Mouse (Mus musculus) forebrain, embryonic 16.5 days (tissue): ENCODE data around the gene Erh. TPM values are rescaled to one million over a fixed set of nuclear protein-coding genes. Genes with fewer than 3 reads are reported as not detected.

Experiments used
- ATAC-seq: fragments of 200-750 bp; cut with Nextera tagmentation; 2 replicates; pipeline ENCODE4 v1.8.0; 2017; ENCODE audit warnings: mild to moderate bottlenecking, moderate library complexity
- H3K27ac ChIP-seq: fragments of 300-500 bp; sonication (generic); 2 replicates; pipeline ENCODE4 v1.5.1; 2014; ENCODE audit warnings: low read length, control low read depth
- H3K27me3 ChIP-seq: fragments of 300-500 bp; sonication (generic); replicated peaks from 2 replicates; pipeline ENCODE4 v1.6.1; 2014; ENCODE audit warnings: low read length; ENCODE audit not compliant: control insufficient read depth, insufficient read depth
- H3K36me3 ChIP-seq: fragments of 300-500 bp; sonication (generic); 2 replicates; pipeline ENCODE4 v1.6.1; 2014; ENCODE audit not compliant: control insufficient read depth, insufficient read depth
- H3K4me1 ChIP-seq: fragments of 300-500 bp; sonication (generic); replicated peaks from 2 replicates; pipeline ENCODE4 v1.6.1; 2014; ENCODE audit warnings: low read length; ENCODE audit not compliant: control insufficient read depth, insufficient read depth
- H3K4me2 ChIP-seq: fragments of 300-500 bp; sonication (generic); 2 replicates; pipeline ENCODE4 v1.6.1; 2014; ENCODE audit warnings: mild to moderate bottlenecking, low read length, control low read depth
- H3K4me3 ChIP-seq: fragments of 300-500 bp; sonication (generic); replicated peaks from 2 replicates; pipeline ENCODE4 v1.5.1; 2014; ENCODE audit warnings: mild to moderate bottlenecking, low read length, control low read depth
- H3K9ac ChIP-seq: fragments of 300-500 bp; sonication (generic); replicated peaks from 2 replicates; pipeline ENCODE4 v1.6.1; 2014; ENCODE audit warnings: low read depth, low read length, control low read depth
- H3K9me3 ChIP-seq: fragments of 300-500 bp; sonication (generic); 2 replicates; pipeline ENCODE4 v1.6.1; 2016; ENCODE audit warnings: low read length; ENCODE audit not compliant: control insufficient read depth
- WGBS: fragments of 180-500 bp; shearing (Covaris S2); extraction: QIAGEN DNeasy Blood & Tissue Kit; methylation state at CpG from one replicate; pipeline ENCODE4 v1.1.7; 2014; 5-methylcytosine and 5-hydroxymethylcytosine counted together
- polyA plus RNA-seq: library from polyadenylated mRNA; unstranded; fragments of >200 nt; fragmentation: Nextera tagmentation; extraction: Ambion mirVana; gene quantifications from 2 replicates; pipeline ENCODE4 v1.2.1, GENCODE M21; 2015

Gene Erh
- polyA plus RNA-seq, 1 experiment from 2014 or later = 335 TPM

DNA sequence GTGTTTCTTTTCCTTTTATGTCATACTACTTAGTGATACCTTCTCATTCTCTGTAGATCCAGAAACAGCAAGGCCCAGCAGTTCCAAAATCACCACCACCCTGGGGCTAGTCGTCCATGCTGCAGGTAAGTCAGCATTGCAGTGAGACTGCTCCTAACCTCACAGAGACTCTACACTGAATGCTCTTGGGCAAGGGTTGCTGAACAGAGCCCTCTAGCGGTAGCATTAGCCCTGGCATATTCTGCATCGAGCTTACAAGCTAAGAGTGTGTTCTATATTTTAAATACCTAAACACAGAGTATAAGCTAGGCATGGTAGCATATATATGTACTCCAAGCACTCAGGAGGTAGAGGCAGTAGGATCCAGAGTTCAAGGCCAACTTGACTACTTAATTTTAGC lies 29.0 kb upstream of the Erh start:
- no peak overlapping the region for H3K4me3 ChIP-seq
- H3K4me2 ChIP-seq = no peak overlapping the region
- no peak overlapping the region for H3K9ac ChIP-seq
- 17% methylated on average over 3 of the region's 3 CpGs for WGBS
- H3K36me3 ChIP-seq = peaks cover 18% of the 10 kb centered on the region
- peak; percentile 12; the same call in 1 of the 2 replicates for ATAC-seq
- no peaks in the 10 kb centered on the region for H3K27me3 ChIP-seq
- no peaks in the 10 kb centered on the region for H3K4me1 ChIP-seq
- H3K27ac ChIP-seq = no peak overlapping the region
- no peaks in the 10 kb centered on the region for H3K9me3 ChIP-seq

DNA sequence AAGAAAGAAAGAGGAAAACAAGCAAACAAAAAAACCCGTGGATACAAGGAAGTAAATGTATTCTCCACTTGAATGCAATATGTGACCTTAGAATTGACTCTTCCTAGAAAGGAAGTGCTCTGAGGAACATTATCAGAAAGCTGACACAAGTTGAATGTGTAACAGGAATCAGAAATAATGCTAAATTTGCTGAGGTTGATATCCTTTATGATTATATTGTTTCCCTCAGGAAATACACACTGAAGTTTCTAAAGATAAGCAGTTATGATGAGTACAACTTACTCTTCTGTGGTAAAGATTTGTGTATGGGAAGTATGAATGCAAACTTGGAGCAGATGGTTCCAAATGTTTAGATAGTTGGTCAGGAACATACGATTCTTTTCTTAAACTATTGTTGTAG lies 24.2 kb upstream of the Erh start:
- WGBS = 86% methylated on average over 2 of the region's 2 CpGs
- ATAC-seq = no peak
- no peak overlapping the region for H3K27ac ChIP-seq

DNA sequence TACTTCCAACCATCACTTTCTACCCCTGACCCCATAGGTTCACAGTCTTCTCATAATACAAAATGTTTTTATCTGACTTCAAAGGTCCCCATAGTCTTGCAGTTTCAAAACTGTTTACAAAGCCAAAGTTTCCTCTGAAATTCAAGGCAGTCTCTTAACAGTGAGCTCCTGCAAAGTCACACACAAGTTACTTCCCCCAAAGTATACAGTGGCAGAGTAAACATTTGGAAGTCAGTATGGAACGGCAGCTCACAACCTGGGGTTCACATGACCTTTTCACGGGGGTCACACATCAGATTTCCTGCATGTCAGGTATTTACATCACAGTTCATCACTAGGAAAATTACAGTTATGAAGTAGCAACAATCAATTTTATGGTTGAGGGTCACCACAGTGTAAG lies 19.8 kb upstream of the Erh start:
- Histone ChIP-seq H3K4me2 (no peak overlapping the region), H3K9ac (no peak overlapping the region), H3K27me3 (no peaks in the 10 kb centered on the region), H3K36me3 (peaks cover 8% of the 10 kb centered on the region), H3K27ac (no peak overlapping the region), H3K9me3 (no peaks in the 10 kb centered on the region), H3K4me1 (0 out of 2 replicates have a peak, but pooled peaks cover 2% of the 10 kb centered on the region), H3K4me3 (no peak overlapping the region)
- 95% methylated on average over 2 of the region's 2 CpGs for WGBS
- no peak for ATAC-seq

More for the DNA sequence above, 24.2 kb upstream of the Erh start:
- no peak overlapping the region for H3K4me2 ChIP-seq
- no peak overlapping the region for H3K9ac ChIP-seq
- peaks cover 7% of the 10 kb centered on the region for H3K36me3 ChIP-seq
- no peaks in the 10 kb centered on the region for H3K9me3 ChIP-seq
- no peak overlapping the region for H3K4me3 ChIP-seq
- H3K4me1 ChIP-seq = no peaks in the 10 kb centered on the region
- H3K27me3 ChIP-seq = no peaks in the 10 kb centered on the region

DNA sequence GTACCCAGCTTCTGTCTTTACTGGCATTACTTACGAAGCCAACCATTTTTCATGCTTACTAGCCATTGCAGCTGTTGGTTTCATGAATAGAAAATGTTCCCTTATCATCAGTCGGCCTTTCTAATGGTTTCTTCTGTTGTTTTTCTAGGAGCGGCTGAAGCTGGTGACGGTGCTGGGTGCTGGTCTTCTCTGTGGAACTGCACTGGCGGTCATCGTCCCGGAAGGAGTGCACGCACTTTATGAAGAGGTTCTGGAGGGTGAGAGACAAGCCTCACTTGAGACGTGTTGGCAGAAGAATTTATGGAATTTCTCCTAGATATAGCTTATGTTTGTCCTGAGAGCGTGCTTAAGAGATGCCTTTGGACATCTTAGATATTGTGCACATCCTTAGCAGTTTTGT lies 18.2 kb upstream of the Erh start:
- no peaks in the 10 kb centered on the region for H3K9me3 ChIP-seq
- no peaks in the 10 kb centered on the region for H3K27me3 ChIP-seq
- peaks cover 5% of the 10 kb centered on the region; the same call in 1 of the 2 replicates for H3K4me1 ChIP-seq
- no peak overlapping the region for H3K4me2 ChIP-seq
- 96% methylated on average over 10 of the region's 10 CpGs for WGBS
- no peak for ATAC-seq
- no peak overlapping the region for H3K9ac ChIP-seq
- H3K27ac ChIP-seq = no peak overlapping the region
- H3K36me3 ChIP-seq = peaks cover 8% of the 10 kb centered on the region
- no peak overlapping the region for H3K4me3 ChIP-seq

DNA sequence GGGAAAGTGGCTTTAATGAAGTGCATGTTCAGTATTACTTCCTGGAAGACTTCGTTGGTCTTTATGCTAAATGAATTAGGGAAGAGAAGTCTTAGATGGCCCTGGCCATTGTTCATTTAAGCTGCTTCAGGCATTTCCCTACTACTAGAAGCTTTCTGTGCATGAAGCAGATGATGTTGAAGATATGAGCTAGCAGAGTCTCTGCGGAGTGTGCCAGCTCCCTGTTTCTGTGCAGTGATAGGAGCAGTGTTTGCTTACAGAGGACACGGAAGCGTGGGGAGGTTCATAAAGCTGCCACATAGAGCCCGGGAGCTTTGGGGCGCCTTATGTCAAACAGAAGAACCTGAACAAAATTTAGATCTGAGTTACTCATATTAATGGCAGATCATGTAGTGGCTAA lies 14.5 kb upstream of the Erh start:
- 74% methylated on average over 6 of the region's 6 CpGs for WGBS
- Histone ChIP-seq H3K4me2 (no peak overlapping the region), H3K27ac (peak overlapping the region; percentile 28; the same call in 1 of the 2 replicates), H3K4me3 (no peak overlapping the region), H3K27me3 (no peaks in the 10 kb centered on the region), H3K9me3 (no peaks in the 10 kb centered on the region), H3K9ac (no peak overlapping the region), H3K4me1 (peaks cover 5% of the 10 kb centered on the region; the same call in 1 of the 2 replicates), H3K36me3 (peaks cover 7% of the 10 kb centered on the region)
- ATAC-seq = no peak

DNA sequence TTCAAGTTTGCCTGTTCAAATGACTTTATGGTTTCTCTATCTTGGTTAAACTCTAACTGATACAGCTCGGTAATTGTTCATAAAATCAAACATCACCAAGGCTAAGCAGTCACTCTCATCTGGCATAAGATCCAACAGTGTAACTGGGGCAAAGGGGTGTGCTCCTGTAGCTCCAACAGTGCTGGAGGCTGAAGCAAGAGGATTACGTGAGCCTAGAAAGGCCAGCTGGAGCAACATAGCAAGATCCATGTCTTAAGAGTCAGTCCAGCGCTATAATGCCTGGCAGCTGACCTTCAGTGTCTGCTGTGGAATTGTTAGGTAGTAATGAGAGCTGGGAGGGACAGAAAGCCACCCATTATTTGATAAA lies 10.5 kb upstream of the Erh start:
- H3K4me3 ChIP-seq = no peak overlapping the region
- ATAC-seq = no peak
- H3K9me3 ChIP-seq = no peaks in the 10 kb centered on the region
- H3K9ac ChIP-seq = no peak overlapping the region
- WGBS = 87% methylated on average over 3 of the region's 3 CpGs
- H3K27me3 ChIP-seq = no peaks in the 10 kb centered on the region
- H3K36me3 ChIP-seq = no peaks in the 10 kb centered on the region
- no peak overlapping the region for H3K4me2 ChIP-seq
- H3K27ac ChIP-seq = no peak overlapping the region
- H3K4me1 ChIP-seq = peaks cover 5% of the 10 kb centered on the region; the same call in 1 of the 2 replicates

DNA sequence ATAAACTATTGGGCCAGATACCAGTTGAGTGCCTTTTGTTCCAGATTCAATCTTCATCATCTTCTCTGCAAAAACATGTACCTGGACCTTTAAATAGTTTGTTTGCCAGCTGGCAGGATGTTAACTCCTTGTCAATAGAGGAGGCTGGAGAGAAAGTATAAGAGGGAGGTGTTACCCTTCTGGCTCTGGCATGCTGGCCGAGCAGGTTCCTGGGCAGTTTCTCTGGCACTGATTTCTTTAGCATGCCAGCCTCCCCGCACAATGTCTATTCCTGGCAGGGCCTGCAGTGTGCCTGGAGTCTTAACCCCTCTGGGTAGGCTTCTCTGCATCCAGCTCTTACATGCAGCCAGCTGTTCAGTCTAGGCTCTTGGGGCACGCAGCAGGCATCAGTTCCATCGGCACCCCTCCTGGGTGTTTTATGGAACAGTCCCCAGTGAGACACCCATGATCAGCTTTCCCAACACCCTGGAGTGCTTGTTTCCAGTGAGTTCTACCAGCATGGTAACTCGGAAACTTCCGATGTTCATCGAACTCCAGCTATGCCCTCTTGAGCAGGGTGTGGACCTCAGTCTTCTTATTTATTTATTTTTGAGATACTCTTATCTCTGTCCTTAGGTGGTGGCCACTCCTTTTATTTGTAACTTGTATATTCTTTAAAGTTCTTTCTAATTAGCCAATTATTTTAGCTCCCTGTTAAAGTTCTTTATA lies 10.0 kb upstream of the Erh start:
- Histone ChIP-seq H3K9ac (no peak overlapping the region), H3K4me2 (no peak overlapping the region), H3K4me3 (no peak overlapping the region), H3K27ac (no peak overlapping the region), H3K9me3 (no peaks in the 10 kb centered on the region), H3K36me3 (no peaks in the 10 kb centered on the region), H3K4me1 (peaks cover 3% of the 10 kb centered on the region; the same call in 1 of the 2 replicates), H3K27me3 (no peaks in the 10 kb centered on the region)
- 80% methylated on average over 7 of the region's 7 CpGs for WGBS
- ATAC-seq = no peak

DNA sequence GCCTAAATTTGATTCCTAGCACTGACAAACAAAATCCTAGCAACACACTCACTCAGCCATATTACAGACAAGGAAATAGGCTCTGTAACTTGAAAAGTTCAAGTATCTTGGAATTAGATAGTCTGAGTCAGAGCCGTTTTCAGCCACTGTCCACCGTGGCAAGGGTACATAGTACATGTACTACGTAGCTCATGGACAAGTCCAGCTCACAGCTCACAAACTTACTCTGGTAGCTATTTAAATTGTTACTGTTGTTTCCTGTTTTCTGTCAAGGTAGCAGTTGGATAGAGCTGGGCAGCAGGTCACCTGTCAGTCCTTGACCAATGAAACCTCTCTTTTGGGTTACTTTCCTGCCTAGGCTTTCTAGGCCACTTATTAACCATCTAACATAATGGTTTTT lies 2.2 kb upstream of the Erh start:
- no peak overlapping the region for H3K4me3 ChIP-seq
- H3K27me3 ChIP-seq = no peaks in the 10 kb centered on the region
- H3K36me3 ChIP-seq = no peaks in the 10 kb centered on the region
- no peak overlapping the region for H3K27ac ChIP-seq
- H3K4me2 ChIP-seq = peak overlapping the region; percentile 93
- peaks cover 41% of the 10 kb centered on the region for H3K4me1 ChIP-seq
- H3K9ac ChIP-seq = no peak overlapping the region
- WGBS = 94% methylated on average over 3 of the region's 3 CpGs
- H3K9me3 ChIP-seq = no peaks in the 10 kb centered on the region
- ATAC-seq = no peak

DNA sequence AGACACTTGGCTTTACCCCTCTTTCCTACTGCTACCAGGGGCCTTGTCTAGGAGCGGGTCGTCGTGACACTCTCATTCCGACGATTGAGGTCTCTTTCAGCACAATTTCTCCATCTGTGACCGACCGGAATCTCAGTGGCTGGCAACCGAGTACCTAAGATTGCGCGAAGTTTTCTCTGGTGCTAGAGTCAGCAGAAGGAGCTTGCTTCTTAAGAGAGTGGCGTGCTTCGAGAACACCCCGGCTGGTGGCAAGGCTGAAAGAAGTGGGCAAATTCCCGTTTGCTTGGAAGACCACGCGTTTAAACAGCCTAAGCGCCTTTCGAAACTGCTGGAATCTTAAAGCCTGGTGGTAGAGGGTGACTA lies 346 bp upstream of the Erh start:
- Histone ChIP-seq H3K9me3 (no peaks in the 10 kb centered on the region), H3K27me3 (no peaks in the 10 kb centered on the region), H3K4me1 (peaks cover 41% of the 10 kb centered on the region), H3K4me2 (peak overlapping the region; percentile 93), H3K27ac (no peak overlapping the region), H3K9ac (peak overlapping the region; percentile 65), H3K36me3 (peaks cover 12% of the 10 kb centered on the region), H3K4me3 (peak overlapping the region; percentile 99)
- ATAC-seq = no peak
- 9% methylated on average over 18 of the region's 18 CpGs for WGBS
